Mouse (Mus musculus) ovary, postnatal 36 days (tissue): ENCODE measurements around the gene Trim47.

Experiments
- DNase-seq: peaks from one replicate; pipeline ENCODE4 v3.0.0; 2022; ENCODE audit warnings: low spot score, mixed read lengths

The Trim47 gene

GRCm38 (mm10) chr11:116061641-116062415 lies 65.2 kb downstream of the Trim47 start:
- no peak for DNase-seq

GRCm38 (mm10) chr11:116060596-116060995 lies 66.4 kb downstream of the Trim47 start:
- no peak for DNase-seq

- no peak for DNase-seq
These were observed 67.4 kb downstream of the Trim47 start for GRCm38 (mm10) chr11:116059691-116060025.

- DNase-seq, result no peak
These were observed 67.9 kb downstream of the Trim47 start for GRCm38 (mm10) chr11:116058868-116059690.

- no peak for DNase-seq
These were observed 68.9 kb downstream of the Trim47 start for GRCm38 (mm10) chr11:116058022-116058614.

- DNase-seq, result no peak
These were observed 69.7 kb downstream of the Trim47 start for GRCm38 (mm10) chr11:116057237-116057881.

- no peak for DNase-seq
These were observed 71.1 kb downstream of the Trim47 start for GRCm38 (mm10) chr11:116055873-116056272.
